Mouse (Mus musculus) erythroblast, embryonic 14.5 days (primary cell): ENCODE data around the gene Socs7.

Source experiments
- GATA1 ChIP-seq: IDR thresholded peaks from 2 replicates; pipeline ENCODE4 v1.6.1; 2012; ENCODE audit warnings: low read length, inconsistent platforms, mixed read lengths
- TAL1 ChIP-seq: IDR thresholded peaks from 3 replicates; pipeline ENCODE4 v1.6.1; 2012; ENCODE audit warnings: low read length, inconsistent platforms, mixed read lengths

DNA sequence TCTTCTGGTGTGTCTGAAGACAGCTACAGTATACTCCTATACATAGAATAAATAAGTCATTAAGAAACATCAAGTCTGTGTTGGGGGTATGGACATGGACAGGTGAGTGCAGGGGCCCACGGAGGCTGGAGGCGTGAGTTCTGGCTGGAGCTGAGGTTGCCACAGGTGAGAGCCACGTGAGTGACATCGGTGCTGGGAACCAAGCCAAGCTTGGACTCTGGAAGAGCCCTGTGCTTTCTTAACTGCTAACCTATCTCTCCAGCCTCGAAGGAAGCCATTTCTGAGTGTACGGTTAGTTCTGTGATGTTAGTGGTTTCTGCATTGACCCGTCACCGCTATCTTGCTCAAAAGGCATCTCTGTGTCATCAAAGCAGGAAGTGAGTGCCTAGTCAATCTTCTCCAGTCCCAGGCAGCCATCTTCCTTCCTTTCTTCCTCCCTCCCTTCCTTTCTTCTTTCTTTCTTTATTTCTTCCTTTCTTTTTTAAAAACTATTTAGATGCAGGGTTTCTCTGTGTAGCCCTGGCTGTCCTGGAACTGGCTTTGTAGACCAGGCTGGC is 70.7 kb downstream of the Socs7 start:
- TF ChIP-seq TAL1: no peak
- TF ChIP-seq GATA1: no peak
